Mouse (Mus musculus) heart, embryonic 10.5 days (tissue): Measurements from ENCODE around the gene Tmem131l. TPM values are rescaled to one million over a fixed set of nuclear protein-coding genes. Genes with fewer than 3 reads are reported as not detected.

Experiments used
- DNase-seq: peaks from one replicate; pipeline ENCODE4 v3.0.0-alpha.2; 2017; ENCODE audit warnings: low spot score
- H3K27ac ChIP-seq: fragments of 300-500 bp; sonication (generic); 2 replicates; pipeline ENCODE4 v1.5.1; 2016; ENCODE audit warnings: mild to moderate bottlenecking
- H3K27me3 ChIP-seq: fragments of 300-500 bp; sonication (generic); 2 replicates; pipeline ENCODE4 v1.6.1; 2016; ENCODE audit warnings: mild to moderate bottlenecking; ENCODE audit not compliant: poor library complexity, insufficient read depth, severe bottlenecking
- H3K36me3 ChIP-seq: fragments of 300-500 bp; sonication (generic); 2 replicates; pipeline ENCODE4 v1.6.1; 2016; ENCODE audit warnings: mild to moderate bottlenecking, moderate library complexity
- H3K4me1 ChIP-seq: fragments of 300-500 bp; sonication (generic); 2 replicates; pipeline ENCODE4 v1.6.1; 2016; ENCODE audit warnings: mild to moderate bottlenecking
- H3K4me3 ChIP-seq: fragments of 300-500 bp; sonication (generic); 2 replicates; pipeline ENCODE4 v1.5.1; 2016; ENCODE audit warnings: mild to moderate bottlenecking, moderate library complexity
- H3K9me3 ChIP-seq: fragments of 300-500 bp; sonication (generic); 2 replicates; pipeline ENCODE4 v1.6.1; 2016; ENCODE audit warnings: mild to moderate bottlenecking, moderate library complexity
- WGBS: fragments of 180-500 bp; shearing (Covaris S2); methylation state at CpG from one replicate; pipeline ENCODE4 v1.1.7; 2016; 5-methylcytosine and 5-hydroxymethylcytosine counted together
- polyA plus RNA-seq: library from polyadenylated mRNA; unstranded; fragments of >200 nt; fragmentation: Nextera tagmentation; extraction: Ambion mirVana; gene quantifications from 2 replicates; pipeline ENCODE4 v1.2.1, GENCODE M21; 2016

The Tmem131l gene
- polyA plus RNA-seq, result 25.9 and 39.6 TPM in 2 replicates

GRCm38 (mm10) chr3:84039646-84040475, at the start of gene Tmem131l:
Gene Tmem131l (minus strand): TSS chr3:84040175.
- under 1% methylated on average over 92 of the region's 100 CpGs for WGBS
- peak; percentile 92 for DNase-seq
- H3K27ac ChIP-seq, result peak within 1 kb of the TSS; percentile 99

GRCm38 (mm10) chr3:84086921-84087320, 46.9 kb upstream of the Tmem131l start:
- Histone ChIP-seq H3K36me3 (0 out of 2 replicates have a peak, but pooled peaks cover 3% of the 10 kb centered on the region), H3K4me3 (no peak overlapping the region), H3K4me1 (peaks cover 11% of the 10 kb centered on the region; the same call in 1 of the 2 replicates), H3K27ac (no peak overlapping the region), H3K27me3 (no peaks in the 10 kb centered on the region), H3K9me3 (peaks cover 3% of the 10 kb centered on the region; the same call in 1 of the 2 replicates)
- WGBS, result 80% methylated on average over 2 of the region's 2 CpGs
- DNase-seq, result no peak

More at GRCm38 (mm10) chr3:84039646-84040475, at the start of gene Tmem131l:
- Histone ChIP-seq H3K4me1 (peaks cover 18% of the 10 kb centered on the region), H3K9me3 (no peaks in the 10 kb centered on the region), H3K36me3 (0 out of 2 replicates have a peak, but pooled peaks cover 3% of the 10 kb centered on the region), H3K4me3 (peak within 1 kb of the TSS; percentile 95), H3K27me3 (no peaks in the 10 kb centered on the region)

- DNase-seq, result no peak
- Histone ChIP-seq H3K9me3 (peaks cover 4% of the 10 kb centered on the region; the same call in 1 of the 2 replicates), H3K36me3 (0 out of 2 replicates have a peak, but pooled peaks cover 4% of the 10 kb centered on the region), H3K27ac (no peak overlapping the region), H3K4me1 (peaks cover 11% of the 10 kb centered on the region; the same call in 1 of the 2 replicates), H3K27me3 (no peaks in the 10 kb centered on the region), H3K4me3 (no peak overlapping the region)
- 82% methylated on average over 7 of the region's 7 CpGs for WGBS
Observed at GRCm38 (mm10) chr3:84086337-84086736, 46.4 kb upstream of the Tmem131l start.

- H3K4me3 ChIP-seq, result no peak overlapping the region
- peaks cover 4% of the 10 kb centered on the region; the same call in 1 of the 2 replicates for H3K9me3 ChIP-seq
- 25% methylated on average over 9 of the region's 9 CpGs for WGBS
- 0 out of 2 replicates have a peak, but pooled peaks cover 4% of the 10 kb centered on the region for H3K36me3 ChIP-seq
- peaks cover 11% of the 10 kb centered on the region; the same call in 1 of the 2 replicates for H3K4me1 ChIP-seq
- no peak for DNase-seq
- no peak overlapping the region for H3K27ac ChIP-seq
- H3K27me3 ChIP-seq, result no peaks in the 10 kb centered on the region
Observed at GRCm38 (mm10) chr3:84085429-84085828, 45.5 kb upstream of the Tmem131l start.

- Histone ChIP-seq H3K27me3 (no peaks in the 10 kb centered on the region), H3K4me3 (no peak overlapping the region), H3K27ac (no peak overlapping the region), H3K9me3 (peaks cover 4% of the 10 kb centered on the region; the same call in 1 of the 2 replicates), H3K36me3 (0 out of 2 replicates have a peak, but pooled peaks cover 4% of the 10 kb centered on the region), H3K4me1 (peaks cover 11% of the 10 kb centered on the region; the same call in 1 of the 2 replicates)
- WGBS, result 85% methylated on average over 4 of the region's 4 CpGs
- DNase-seq, result no peak
Observed at GRCm38 (mm10) chr3:84081208-84081722, 41.3 kb upstream of the Tmem131l start.

- 0 out of 2 replicates have a peak, but pooled peaks cover 3% of the 10 kb centered on the region for H3K4me1 ChIP-seq
- H3K27me3 ChIP-seq, result no peaks in the 10 kb centered on the region
- H3K9me3 ChIP-seq, result peaks cover 4% of the 10 kb centered on the region; the same call in 1 of the 2 replicates
- 0 out of 2 replicates have a peak, but pooled peaks cover 4% of the 10 kb centered on the region for H3K36me3 ChIP-seq
- WGBS, result 88% methylated on average over 7 of the region's 7 CpGs
- H3K27ac ChIP-seq, result no peak overlapping the region
- DNase-seq, result no peak
- no peak overlapping the region for H3K4me3 ChIP-seq
Observed at GRCm38 (mm10) chr3:84080074-84080473, 40.1 kb upstream of the Tmem131l start.

- Histone ChIP-seq H3K9me3 (peaks cover 4% of the 10 kb centered on the region; the same call in 1 of the 2 replicates), H3K36me3 (0 out of 2 replicates have a peak, but pooled peaks cover 4% of the 10 kb centered on the region), H3K27ac (no peak overlapping the region), H3K27me3 (no peaks in the 10 kb centered on the region), H3K4me1 (no peaks in the 10 kb centered on the region), H3K4me3 (no peak overlapping the region)
- DNase-seq, result no peak
- 85% methylated on average over 4 of the region's 4 CpGs for WGBS
Observed at GRCm38 (mm10) chr3:84077505-84077904, 37.5 kb upstream of the Tmem131l start.

- Histone ChIP-seq H3K36me3 (no peaks in the 10 kb centered on the region), H3K4me1 (no peaks in the 10 kb centered on the region), H3K27ac (no peak overlapping the region), H3K9me3 (no peaks in the 10 kb centered on the region), H3K27me3 (no peaks in the 10 kb centered on the region), H3K4me3 (no peak overlapping the region)
- DNase-seq, result no peak
- whole genome bisulfite sequencing, result 76% methylated on average over 13 of the region's 13 CpGs
Observed at GRCm38 (mm10) chr3:84076543-84077332, 36.8 kb upstream of the Tmem131l start.

- no peak for DNase-seq
- H3K27me3 ChIP-seq, result no peaks in the 10 kb centered on the region
- WGBS, result 70% methylated on average over 4 of the region's 4 CpGs
- H3K4me3 ChIP-seq, result no peak overlapping the region
- H3K4me1 ChIP-seq, result no peaks in the 10 kb centered on the region
- H3K27ac ChIP-seq, result no peak overlapping the region
- H3K9me3 ChIP-seq, result no peaks in the 10 kb centered on the region
- H3K36me3 ChIP-seq, result no peaks in the 10 kb centered on the region
Observed at GRCm38 (mm10) chr3:84075516-84075915, 35.5 kb upstream of the Tmem131l start.

- Histone ChIP-seq H3K36me3 (no peaks in the 10 kb centered on the region), H3K27me3 (no peaks in the 10 kb centered on the region), H3K9me3 (no peaks in the 10 kb centered on the region), H3K27ac (no peak overlapping the region), H3K4me3 (no peak overlapping the region), H3K4me1 (no peaks in the 10 kb centered on the region)
- WGBS, result 75% methylated on average over 2 of the region's 2 CpGs
- DNase-seq, result no peak
Observed at GRCm38 (mm10) chr3:84074777-84075176, 34.8 kb upstream of the Tmem131l start.

GRCm38 (mm10) chr3:84071641-84072040, 31.7 kb upstream of the Tmem131l start:
- H3K4me1 ChIP-seq, result no peaks in the 10 kb centered on the region
- no peak overlapping the region for H3K27ac ChIP-seq
- DNase-seq, result no peak
- H3K36me3 ChIP-seq, result no peaks in the 10 kb centered on the region
- H3K27me3 ChIP-seq, result no peaks in the 10 kb centered on the region
- H3K9me3 ChIP-seq, result no peaks in the 10 kb centered on the region
- H3K4me3 ChIP-seq, result no peak overlapping the region
- WGBS, result 6% methylated on average over 2 of the region's 2 CpGs

GRCm38 (mm10) chr3:84070811-84071210, 30.8 kb upstream of the Tmem131l start:
- Histone ChIP-seq H3K27ac (no peak overlapping the region), H3K4me1 (no peaks in the 10 kb centered on the region), H3K9me3 (no peaks in the 10 kb centered on the region), H3K27me3 (no peaks in the 10 kb centered on the region), H3K4me3 (no peak overlapping the region), H3K36me3 (no peaks in the 10 kb centered on the region)
- 84% methylated on average over 8 of the region's 8 CpGs for WGBS
- no peak for DNase-seq
